Mouse (Mus musculus): ENCODE data around the gene Srgap1.

Srgap1 gene

DNA sequence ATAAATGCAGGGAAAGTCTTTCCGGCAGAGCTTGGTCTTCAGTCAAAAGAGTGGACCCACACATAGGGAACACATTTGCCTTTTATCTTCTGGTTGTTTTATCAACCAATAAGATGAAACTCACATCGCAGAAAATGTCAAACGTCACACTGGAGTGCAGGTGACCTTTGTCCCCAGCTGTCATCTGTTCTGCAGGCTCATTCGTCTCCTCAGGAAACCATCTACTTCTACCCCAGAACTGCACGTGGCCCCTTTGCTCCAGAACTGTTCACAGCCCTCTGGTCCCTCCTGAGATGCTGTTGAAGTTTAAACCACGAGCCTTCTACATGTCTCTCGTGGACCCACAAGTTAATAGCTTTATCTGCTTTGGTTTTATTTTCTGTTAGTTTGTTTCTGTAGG lies 168.3 kb downstream of the Srgap1 start:
- DNase-seq (ENCODE audit: low spot score in 2 of 2), result no peak

DNA sequence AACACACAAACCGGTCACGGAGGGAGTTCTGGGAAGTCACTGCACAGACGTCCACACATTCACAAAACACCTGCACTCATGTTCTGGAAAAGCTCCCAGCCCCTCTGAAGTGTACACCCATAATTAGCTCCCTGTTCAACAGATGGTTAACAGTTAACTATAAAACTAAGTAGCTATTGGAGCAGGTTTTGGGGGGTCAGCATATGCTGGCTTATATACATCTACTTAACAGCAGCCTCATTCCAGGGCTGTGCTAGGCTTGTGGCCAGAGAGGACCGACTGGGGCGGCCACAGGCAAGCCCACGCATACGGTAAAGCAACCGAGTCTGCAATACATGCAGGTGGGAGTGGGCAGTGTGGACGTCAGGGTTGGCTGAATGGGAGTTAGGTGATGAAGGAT lies 169.2 kb downstream of the Srgap1 start:
- DNase-seq (ENCODE audit: low spot score in 2 of 2), result no peak

DNA sequence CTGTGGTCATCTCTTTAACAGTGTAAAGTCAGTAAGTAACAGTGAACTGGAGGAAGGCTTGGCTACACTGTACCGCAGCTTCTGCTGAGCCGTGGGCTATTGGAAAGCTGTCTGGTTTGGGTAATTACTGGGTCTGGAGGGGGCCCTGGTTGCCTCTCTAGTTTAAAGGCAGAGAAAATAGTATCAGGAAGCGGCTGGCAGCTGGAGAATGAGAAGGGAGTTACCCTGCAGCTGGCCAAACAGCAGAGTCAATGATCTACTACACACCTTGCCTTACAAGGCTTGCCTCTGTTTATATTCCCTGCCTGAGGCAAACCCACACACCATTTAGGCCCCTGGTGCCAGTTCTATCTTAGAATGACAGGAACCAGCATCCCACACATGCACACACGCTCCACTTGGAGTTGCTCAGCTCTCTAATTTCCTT lies 174.0 kb downstream of the Srgap1 start:
- DNase-seq (ENCODE audit: low spot score in 2 of 2), result no peak

DNA sequence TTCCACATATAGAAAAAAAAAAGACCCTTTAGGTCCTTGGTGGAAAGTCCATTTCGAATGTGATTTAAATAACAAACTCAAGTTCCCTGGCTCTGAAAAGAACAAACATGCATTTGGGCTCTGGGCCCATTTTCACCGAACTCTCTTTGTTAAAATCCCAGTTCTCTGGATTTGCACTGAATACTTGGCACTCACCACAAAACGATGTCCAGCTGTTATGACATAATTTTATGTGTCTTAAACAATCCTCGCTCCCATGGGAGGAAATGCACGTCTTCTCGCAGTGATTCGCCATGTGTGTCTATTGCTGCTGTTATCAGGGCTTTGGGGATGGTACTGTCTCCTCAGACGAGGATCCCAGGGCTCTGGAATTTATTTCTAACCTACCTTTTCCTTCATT lies 177.2 kb downstream of the Srgap1 start:
- no peak for DNase-seq (ENCODE audit: low spot score in 2 of 2)

DNA sequence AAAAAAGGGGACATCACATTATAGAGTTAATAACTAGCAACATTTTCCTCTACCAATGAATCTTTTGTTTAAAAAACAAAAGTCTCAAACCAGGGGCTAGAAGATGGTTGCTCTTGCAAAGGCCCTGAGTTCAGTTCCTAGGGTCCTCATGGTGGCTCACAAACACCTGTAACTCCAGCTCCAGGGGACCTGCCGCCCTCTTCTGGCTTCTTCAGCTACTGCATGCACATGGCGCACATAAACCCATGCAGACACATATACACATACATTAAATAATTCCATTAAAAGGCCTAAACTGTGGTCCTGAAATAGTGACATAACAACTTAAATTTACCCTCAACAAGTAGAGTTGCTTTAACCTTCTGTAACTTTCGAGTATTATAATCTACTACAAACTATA lies 178.9 kb downstream of the Srgap1 start:
- DNase-seq (ENCODE audit: low spot score in 2 of 2), result no peak

DNA sequence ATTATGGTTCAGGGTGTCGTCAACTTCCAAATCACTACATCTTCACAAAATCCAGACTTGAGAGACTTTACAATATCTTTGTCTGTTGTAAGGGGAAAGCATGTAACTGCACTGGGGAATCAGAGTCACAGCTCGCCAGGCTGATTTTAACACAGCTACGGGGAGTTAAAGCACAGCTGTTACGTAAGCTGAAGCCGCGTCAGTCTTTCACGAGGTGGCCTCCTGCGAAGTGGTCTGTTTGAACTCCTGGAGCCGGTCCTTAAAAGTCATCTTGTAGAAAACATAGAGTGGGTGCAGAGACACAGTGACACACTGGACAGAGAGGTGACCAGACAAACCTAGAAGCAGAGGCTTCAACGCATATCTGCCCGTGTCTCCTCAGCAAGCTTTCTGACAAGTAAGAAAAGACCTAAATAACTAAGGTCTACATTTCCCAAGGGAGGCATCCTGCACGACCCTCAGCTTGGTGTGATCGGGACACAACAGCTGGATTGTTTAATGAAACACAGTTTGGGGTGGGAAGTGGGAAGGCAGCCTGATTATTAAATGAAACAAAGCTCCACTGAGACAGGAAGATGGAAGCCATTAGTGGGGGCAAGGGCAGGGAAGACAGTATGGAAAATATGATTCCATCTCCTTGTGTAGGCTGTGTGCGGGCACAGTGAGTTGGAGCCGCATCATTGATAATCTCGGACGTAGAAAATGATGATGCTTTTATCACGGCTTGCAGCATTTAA lies 181.4 kb downstream of the Srgap1 start:
- DNase-seq (ENCODE audit: low spot score in 2 of 2), result no peak

DNA sequence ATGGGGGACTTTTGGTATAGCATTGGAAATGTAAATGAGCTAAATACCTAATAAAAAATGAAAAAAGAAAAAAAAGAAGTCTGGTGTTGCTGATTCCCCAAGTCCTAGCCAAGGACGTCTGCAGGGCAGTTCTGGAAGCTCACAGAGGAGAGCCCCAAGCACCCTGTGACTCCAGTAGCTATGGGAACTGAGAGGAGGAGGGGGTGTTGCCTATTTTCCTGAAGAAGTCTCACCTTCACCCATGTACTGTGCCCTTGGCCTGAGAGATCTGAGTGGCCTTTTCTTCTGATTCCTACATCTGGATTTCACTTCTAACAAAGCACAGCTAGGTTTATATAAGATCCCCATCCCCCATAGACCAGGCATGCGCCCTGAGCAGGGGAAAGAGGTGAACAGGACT lies 186.2 kb downstream of the Srgap1 start:
- no peak for DNase-seq (ENCODE audit: low spot score in 2 of 2)

DNA sequence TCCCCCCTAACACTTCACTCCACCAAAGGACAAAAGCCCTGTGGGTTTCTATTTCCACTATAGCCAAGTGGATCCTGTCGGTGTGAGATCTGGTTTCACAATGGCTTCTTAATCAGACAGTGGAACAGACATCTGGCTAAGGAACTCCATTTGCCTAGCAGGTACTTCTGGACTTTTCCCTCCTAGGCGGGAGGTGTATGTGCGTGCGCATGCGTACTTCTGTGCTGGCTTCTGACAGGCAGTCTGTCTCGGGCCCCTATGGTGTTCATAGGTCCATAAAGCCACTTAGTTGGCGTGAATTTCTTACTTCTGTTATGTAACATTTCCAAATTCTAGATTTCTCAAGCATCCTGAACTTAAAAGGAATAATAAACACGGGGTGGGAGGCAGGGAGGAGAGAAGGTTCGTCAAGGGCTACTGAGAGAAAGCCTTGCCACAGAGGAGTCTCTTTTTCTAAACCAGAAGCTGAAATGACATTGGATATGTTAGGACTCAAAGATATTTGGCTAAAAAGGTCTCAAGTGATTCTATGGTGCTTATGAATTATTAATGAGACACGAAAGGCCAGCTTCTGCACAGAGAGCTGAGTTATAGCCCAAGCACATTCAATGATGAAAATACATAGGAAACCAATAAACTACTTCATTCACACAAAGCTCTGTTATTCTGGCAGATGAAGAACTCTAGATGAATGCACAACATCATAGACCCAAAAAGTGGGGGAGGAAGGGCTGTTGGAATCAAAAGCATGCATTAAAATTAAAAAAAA lies 187.1 kb downstream of the Srgap1 start:
- no peak for DNase-seq (ENCODE audit: low spot score in 2 of 2)

DNA sequence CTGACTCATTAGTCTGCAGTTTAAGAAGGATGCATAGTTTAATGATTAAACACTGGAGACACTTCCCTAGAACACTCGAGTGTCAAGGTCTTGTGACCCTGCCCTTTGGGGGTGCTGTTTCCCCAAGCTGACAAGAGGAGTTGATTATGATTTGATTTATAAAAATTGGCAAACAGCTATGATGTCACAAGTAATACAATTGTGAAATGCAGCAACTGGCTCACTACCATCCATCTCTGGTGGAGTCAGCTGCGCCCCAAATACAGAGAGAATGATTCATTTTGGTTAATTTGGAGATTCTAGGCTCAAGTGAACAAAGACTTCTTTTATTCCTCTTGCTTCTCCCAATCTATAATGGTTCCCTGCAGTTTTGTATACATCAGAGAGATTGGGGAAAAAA lies 188.2 kb downstream of the Srgap1 start:
- DNase-seq (ENCODE audit: low spot score in 2 of 2), result no peak

DNA sequence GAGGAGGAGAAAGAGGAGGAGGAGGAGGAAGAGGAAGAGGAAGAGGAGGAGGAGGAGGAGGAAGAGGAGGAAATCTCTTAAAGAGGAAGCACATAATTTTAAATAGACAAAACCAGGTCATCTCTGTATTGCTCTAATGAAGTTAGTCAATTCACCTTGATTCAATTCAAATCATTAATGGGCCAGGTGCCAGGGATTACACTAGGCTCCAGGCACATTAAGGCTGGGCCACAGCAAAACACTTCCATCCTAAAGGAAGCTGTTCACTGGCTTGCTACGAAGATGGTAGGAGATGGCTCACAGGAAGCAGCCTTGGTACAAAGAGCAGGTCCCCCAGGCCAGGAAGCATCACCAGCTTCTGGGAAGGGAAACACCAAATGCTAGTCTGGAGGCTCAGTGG lies 189.0 kb downstream of the Srgap1 start:
- no peak for DNase-seq (ENCODE audit: low spot score in 2 of 2)

DNA sequence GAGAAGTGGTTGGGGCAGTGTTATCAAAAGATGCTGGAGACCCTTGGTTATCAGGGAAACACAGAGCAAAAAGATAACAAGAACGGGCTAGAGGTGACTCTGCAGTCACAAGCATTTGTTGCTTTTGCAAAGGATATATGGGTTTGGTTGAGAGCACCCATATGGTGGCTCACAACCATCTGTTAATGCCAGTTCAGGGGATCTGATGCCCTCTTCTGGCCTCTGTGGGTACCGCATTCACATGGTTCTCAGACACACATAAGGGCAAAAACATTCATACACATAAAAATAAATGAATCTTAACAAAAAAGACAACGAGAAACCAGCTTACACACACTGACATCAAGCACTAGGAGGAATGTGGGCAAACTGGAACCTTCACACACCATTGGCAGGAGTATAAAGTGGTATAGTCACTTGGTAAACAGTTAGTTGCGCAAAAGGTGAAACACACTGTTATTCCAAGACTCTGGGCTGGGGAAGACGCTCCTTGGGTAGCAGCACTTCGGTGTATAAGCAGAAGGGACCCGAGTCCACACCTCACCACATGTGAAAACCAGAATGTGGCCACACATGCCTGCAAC lies 191.2 kb downstream of the Srgap1 start:
- no peak for DNase-seq (ENCODE audit: low spot score in 2 of 2)

DNA sequence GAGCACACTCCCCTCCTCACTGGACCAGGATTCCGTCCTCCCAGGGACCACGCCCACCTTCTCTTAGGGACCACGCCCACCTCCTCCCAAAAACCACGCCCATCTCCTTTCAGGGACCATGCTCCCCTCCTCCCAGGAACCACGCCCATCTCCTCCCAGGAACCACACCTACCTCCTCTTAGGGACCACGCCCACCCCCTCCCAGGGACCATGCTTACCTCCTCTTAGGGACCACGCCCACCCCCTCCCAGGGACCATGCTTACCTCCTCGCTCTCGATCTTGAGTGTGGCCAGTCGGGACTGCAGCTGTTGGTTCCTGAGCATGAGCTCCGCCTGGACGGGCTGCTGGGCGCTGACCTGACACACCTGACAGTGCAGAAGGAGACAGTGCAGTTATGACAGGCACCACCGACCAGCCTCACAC lies 193.7 kb downstream of the Srgap1 start:
- no peak for DNase-seq (ENCODE audit: low spot score in 2 of 2)

DNA sequence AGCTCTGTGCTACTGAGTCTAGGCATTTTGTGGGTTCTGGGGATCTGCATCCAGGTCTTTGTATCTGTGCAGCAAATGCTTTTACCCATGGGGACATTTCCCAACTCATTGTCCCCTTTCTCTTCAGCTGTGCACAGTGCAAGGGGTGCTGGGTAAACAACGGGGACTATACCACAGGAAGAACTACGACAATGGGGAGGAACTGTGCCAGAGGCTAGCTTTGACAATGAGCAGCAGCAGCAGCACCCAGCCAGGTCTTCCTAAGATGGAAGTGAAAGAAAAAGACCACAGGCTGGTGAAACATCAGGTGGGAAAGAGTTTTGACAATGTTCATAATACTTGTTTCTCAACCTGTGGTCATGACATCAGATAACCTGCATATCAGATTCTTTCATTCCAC lies 197.6 kb downstream of the Srgap1 start:
- DNase-seq (ENCODE audit: low spot score in 2 of 2), result no peak

DNA sequence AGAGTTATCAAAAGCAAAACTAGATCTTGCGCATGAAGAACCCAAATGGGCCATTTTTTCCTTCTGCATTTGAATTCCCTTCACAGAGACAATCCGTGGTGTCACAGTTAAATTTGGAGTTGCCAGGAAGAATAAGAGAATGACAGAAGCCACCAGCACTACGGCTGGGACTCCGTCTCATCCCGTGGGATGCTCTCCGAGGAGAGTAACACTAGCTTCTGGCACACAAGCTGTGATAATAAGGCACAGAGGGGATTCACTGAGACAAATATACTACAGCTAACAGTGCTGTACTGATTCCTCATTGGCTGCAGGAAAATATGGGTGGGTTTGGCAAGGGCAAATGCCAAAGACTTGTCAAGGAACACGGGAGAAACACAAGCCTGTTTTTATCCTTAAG lies 201.4 kb downstream of the Srgap1 start:
- DNase-seq (ENCODE audit: low spot score in 2 of 2), result no peak

DNA sequence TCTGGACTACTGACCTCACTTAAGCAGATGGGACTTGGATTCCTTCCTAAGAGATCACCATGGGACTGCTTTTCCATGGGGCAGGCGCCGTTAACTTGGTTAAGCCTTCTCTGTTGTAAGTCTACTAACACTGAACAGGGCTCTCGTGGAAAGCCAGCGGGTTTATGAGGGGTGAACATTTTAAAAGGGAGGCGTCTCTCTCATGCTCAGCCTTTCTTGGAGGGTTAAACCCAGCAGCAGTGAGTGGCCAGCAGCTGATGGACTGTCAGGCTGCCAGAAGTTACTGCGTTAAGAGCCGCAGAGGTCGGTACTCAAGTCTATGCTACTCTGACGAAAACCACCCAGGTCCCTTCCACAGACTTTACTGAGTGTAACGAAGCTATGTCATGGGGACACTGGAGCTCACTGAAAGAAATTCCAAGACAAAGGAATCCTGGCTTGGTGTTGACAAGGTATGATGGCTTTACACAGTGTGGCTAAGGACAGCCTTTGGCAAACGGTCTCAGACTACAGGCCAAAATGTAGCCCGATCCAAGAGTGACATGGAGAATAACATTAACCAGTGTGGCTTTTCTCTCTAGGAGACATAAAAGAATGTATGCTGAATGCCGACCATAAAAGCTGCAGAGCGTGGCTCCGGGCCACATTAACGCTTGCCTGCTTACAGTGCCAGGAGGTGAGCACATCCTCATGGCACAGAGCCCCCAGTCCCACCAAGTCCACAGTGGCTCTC lies 209.8 kb downstream of the Srgap1 start:
- DNase-seq (ENCODE audit: low spot score in 2 of 2), result no peak

DNA sequence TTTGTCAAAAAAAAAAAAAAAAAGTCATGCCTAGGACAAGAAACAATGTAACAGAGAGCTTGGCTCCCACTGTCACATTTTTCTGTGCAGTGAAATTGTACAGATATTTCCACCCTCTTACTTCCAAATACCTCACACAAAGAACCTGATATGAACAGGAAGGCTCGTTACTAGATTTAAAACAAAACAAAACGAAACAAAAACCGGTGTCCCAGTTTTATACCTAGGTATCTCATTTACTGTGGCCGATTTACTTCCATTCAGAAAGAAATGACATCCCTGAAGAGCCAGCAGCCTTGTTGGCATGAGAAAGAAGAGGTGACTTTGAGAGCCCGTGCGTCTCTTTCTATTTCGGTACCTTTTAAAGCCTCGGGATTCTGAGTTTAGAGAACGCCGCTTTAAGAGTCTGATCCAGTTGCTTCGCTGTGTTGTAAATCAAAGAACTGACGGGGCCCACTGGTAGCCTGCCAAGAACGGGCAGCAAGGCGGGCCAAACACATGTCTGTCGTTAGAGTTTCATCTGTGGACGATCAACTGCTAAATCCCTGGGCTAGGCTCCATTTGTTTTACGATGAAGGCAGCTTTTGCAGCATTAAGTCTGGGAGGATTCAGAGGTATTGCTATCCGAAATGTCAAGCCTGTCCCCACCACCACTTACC lies 210.5 kb downstream of the Srgap1 start:
- DNase-seq (ENCODE audit: low spot score in 2 of 2), result no peak

DNA sequence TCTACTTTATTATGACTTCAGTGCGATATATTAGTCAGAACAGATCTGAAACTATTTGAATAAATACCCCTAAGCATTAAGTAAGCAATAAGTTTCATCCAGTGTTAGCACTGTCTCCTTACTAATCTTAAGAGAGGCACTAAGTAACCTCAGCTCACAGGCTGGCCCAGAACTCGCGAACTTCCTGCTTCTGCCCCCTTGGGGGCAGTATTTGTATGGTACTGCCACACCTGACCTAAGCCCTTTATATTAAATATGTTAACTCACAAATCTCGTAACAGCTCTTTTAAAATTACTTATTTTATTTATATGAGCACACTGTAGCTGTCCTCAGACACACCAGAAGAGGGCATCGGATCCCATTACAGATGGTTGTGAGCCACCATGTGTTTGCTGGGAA lies 213.7 kb downstream of the Srgap1 start:
- no peak for DNase-seq (ENCODE audit: low spot score in 2 of 2)

DNA sequence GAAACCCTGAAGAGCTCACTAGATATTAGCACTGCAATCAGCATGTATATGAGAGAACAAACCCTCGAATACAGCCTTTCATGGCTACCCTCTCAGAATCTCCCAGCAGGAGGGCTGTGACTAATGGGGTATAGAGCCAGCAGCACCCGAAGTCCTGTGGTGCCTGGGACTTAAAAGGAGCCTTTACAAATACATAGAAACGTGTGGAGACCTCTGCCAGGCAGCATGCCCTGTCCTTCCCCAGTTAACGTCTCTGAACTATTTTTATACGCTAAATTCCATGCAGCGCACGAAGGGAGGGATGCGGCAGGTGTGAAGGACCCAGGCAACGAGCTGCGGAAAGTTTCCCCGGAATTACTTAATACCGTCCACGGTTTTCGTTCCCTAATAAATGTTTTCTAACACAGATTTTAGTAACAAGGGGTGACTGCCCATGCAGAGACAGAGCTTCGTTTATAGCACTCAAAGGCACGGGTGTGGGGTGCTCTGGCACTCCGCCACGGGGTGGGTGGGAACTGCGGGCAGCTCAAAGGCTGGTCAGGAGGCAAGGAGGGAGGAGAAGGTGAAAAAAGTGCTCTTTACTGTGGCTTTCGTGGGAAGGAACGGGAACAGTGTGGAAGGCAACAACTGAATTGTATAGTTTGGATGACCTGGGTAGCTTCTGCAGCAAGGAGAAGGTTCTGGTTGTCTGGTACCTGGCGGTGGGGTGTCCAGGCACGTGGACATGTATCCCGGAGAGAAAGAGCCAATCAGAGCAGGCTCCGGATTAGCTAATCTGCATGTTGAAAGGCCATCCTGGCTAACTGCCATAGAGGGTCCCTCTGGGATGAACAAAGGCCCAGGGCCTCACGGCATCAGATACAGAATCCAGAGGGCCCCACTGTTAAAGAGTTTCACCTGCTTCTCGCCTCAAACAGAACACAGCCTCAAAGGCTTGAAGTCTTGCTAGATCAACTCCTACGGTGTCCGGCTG lies 216.5 kb downstream of the Srgap1 start:
- no peak for DNase-seq (ENCODE audit: low spot score in 2 of 2)

DNA sequence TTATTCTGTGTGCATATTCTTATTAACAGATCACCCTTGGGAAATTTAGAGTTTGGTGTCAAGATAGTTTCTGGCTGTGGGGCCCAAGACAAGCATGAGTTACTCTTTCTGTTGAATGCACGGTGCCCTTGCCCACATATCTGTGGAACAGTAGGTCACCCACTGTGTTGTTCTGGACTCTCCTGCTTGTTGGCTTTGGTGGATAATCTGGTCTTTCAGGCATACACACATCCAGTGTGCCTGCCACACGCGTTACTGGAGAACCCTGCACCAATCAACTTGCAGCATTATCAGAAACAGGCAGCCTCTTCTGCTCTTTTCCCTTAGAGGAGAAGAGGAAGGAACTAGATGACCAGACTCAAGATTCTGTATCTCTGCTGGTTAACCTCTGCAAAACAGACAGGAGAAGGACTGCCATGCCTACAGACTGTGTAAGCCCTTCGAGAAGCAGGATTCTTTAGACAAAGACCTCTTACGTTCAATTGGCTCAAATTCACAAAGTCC lies 217.3 kb downstream of the Srgap1 start:
- no peak for DNase-seq (ENCODE audit: low spot score in 2 of 2)

DNA sequence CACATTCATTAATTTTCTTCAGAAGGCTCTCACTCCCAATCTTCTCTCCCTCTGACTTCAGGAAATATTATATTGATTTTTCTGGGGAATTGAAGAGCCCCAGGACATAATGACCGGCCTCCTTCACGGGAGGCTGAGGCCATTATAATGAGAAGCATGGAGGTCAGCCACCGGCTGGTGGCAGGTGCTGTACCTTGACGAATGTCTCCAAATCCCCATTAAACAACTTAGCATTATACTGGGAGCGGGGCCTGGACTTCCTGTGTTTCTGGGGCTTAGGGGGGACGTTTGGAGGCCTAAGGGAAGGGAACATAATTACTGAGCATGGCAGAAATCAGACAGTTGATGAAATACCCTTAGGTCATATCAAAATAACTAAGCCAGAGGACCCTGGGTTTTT lies 218.1 kb downstream of the Srgap1 start:
- DNase-seq (ENCODE audit: low spot score in 2 of 2), result no peak

Data from spleen, postnatal 36 days (tissue).